Mouse (Mus musculus) spleen, postnatal 4 days (tissue): Measurements from ENCODE around the gene Heg1.

Source experiments
- DNase-seq, 2 experiments: peaks; one replicate each; pipeline ENCODE4 v3.0.0; 2022; ENCODE audit warnings: low spot score in 2 of 2

The Heg1 gene

DNA sequence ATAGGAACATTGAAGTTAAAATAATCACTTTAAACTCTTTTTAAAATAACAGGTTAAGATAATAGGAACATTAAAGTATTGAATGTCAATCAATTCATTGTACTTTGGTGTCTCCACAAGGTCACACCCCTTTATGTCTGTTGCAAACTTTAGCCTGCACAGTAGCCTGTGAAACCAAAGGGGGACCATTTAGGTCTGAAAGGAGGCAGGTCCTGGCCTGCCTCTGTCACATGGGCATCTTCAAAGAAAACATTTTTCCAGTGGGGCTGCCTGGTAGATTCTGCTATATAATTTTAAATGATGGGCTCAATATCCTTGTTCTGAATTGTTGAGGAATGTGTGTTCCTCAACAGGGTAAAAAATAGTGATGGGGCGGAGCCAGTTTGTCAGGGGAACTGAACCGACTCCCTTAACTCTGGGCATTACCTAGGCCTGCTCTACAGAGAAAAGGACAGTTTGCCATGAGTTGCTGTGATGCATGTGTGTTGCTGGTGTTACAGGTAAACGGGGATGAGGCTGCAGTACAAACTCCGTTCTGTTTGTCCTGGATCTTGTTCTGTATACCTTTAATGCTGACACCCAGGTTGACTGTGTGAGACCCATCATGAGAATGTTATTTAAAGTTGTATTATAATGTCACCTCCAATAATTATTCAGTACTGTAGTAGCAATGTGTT, 86.7 kb downstream of the Heg1 start:
- DNase-seq, result no peak

DNA sequence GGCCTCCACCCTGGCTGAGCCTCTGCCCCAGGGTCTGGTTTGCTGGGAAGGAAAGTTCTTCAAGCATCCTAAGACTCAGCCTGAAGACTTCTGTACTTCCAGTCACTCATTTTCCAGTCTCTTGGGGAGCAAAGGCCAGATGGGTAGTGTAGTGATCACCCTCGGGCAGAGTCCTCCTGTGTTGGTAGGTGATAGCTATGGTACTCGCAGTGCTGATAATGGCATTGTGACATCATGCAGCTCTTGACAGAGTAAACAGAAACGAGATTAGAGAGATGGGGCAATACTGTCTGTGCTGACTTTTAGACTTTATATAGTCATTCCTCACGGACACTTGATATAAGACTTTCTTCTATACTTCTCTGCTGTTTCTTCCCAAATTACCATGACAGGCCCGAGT, 88.6 kb downstream of the Heg1 start:
- DNase-seq, result no peak

DNA sequence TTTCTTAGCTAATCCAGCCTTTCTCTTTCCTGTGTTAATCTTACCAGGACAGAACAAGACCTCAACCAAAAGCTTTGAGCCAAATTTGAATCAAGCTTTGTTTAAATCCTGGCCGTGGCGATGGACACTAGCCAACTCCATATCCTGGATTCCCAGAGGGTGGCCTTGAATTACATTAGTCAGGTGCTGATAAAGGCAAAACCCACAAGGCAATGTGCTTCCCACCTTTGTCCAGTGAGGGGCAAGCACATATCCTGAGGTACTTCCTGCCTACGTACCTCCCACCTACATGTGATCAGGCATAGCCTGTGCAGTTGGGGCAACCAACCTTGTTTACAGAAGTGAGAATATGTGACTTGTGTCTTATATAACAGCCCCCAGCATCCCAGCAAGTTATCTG, 90.8 kb downstream of the Heg1 start:
- no peak for DNase-seq

DNA sequence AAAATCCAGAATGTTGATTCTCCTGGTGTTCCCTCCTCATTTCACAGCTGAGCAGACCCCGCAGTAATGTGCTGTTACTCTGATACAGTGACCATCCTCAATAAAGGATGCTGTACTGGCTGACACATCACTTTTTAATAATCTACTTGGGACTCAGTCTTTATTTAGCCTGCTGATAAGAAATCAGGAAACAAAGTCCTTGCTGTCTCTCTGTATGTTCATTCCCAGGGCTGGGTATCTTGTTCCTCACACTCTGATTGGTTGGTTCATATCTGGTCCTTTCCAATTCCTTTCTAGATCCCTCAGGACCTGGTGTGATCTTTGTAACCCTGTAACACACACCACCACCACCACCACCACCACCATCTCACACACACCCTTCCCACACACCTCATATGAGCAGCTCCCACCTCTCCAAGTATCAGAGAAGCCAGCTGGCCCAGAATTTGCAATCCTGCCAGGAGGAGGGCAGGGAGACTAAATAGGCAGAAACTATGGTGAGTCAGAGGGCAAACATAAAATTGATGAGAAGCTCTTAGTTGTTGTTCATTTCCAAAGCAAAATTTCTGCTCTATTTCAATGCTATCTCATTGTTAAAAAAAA, 91.7 kb downstream of the Heg1 start:
- DNase-seq, result no peak

DNA sequence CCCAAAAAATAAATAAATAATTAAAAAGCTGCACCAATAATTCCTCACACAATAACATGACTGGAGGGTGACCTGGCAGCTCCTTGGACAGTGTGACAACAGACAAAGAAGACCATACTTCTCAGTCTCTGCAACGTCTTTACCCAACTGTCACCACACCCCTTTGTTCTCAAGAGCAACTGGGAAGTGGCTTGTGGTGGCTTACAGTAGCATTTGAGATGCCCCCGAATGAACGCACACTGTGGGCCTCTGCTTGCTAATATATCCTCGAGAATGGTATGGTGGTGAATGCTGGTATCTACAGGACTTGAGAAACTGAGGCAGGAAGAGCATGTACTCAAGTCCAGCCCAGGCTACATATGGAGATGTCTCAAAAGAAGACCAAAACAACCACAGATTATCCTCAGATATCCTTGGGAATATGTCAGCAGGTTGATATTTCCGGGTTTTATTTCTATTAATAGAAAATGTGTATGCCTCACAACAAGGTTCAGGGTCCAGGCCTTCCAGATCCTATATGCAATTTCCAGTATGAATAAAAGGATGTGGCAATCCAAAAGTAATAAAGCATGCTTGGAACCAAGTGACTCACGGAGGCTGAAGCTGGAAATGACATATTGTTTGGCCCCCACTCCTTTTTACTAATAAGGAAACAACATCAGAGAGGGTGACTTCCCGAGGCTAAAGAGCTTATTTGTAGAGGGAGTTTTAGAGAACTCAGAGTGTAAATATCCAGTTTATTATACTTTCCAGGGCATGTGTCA, 92.8 kb downstream of the Heg1 start:
- DNase-seq, result no peak

DNA sequence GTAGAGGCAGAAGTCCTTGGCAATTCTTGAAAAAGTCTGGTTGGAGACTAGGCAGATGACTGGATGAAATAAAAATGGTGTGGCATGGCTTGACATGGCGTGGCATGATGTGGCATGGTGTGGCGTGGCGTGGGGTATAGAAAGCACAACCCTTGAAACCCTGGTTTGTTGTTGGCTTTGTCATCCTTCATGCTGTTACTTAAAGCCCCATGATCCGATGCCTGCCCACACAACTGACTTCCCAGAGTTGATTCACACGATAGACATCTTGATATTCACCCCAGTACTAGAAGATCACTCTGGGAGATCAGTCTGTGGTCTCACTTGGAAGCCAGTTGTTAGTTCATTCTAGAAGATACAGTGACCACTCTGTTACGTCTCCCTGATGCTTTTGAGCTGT, 93.4 kb downstream of the Heg1 start:
- no peak for DNase-seq

DNA sequence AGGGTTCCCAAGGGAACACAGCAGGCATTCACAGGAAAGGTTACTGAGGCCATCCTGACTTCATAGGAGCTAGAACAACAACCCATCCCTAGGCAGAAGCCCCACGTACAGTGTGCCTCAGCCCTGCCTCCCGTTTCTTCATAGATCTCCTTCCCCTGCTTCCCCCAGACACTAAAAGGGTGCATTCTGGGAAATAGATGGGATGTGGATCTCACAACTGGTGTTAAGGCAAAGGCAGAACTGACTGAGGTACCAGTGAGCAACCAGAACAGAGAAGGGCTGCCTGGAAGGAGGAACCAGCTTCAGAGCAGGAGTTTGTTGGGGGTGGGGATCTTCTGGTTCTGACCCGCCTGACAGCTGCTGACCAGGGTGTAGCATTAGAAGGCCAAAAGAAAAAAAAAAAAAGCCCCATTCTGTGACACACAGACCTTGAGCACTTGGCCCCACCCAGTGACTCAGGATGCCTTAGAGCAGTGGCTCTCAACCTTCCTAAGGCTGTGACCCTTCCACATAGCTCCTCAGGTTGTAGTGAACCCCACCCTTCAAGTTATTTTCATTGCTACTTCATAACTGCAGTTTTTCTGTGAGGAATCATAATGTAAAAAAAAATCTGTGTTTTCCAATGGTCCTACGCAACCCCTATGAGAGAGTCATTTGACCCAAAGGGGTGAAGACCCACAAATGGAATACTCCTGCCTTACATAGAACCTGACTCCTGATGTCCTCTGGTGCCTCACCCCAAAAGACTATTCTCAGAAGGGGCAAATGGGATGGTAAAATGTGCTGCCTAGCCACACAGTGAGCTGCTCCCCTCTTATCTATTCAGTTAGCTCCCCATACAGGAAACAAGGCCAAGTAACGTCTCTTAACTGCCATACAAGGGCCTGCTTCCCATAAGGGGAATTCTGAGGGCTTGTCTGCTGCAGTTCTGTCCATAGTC, 97.9 kb downstream of the Heg1 start:
- no peak for DNase-seq

DNA sequence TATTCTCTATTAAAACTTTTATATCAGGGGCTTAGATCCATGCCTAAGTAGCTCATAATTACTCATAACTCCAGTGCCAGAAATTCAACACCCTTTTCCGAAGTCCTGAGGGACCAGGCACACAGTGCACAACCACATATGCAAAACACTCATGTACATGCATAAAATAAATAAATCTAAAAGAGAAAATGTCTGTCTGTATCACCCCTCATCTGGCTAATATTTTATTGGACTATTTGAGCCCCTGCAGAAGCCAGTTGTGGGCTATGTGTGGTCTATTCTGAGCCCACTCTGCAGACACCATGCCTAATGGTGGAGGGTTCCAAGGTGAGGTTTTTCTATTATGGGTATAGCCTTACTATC, 98.5 kb downstream of the Heg1 start:
- DNase-seq, result no peak

DNA sequence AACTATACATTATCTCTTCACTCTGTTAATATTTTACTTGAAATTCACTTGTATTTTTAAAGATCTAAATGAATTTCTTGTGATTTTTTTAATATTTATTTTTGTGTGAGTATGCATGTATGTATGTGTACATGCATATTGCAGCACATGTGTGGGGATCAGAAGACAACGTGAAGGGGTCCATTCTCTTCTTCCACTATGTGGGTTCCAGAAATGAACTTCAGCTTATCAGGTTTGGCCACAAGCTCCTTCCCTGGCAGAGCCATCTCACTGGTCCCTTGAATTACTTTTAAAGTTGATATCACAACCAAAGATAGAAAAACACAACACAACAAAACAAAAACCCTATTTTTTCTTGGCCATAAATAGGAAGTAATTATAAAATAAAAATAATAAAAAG, 100.4 kb downstream of the Heg1 start:
- no peak for DNase-seq

DNA sequence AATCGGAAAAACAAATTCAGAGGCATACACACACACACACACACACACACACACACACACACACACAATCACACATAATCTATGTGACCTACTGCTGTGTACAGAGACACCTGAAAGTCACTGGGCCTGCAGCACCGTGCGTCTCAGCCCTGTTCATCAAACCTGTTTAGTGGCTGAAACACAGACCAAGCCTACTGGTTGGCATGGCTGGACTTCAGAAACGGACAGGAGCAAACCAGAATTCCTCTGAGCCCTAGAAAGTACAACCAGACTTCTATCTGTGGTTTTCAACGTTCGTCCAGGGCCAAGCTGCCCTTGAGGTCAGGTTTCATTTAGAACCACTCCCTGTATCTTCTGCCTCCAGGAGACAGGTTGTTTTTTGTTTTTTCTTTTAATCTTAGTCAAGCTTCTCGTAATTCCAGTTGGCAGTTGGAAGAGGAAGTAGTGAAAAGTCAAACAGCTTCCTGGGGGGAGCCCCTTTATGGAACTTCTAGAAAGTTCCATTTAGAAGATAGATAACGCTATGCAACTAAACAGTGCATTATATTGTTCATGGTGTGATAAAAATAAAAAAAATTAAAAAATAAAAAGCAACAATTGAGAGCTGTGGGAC, 101.0 kb downstream of the Heg1 start:
- DNase-seq, result no peak

DNA sequence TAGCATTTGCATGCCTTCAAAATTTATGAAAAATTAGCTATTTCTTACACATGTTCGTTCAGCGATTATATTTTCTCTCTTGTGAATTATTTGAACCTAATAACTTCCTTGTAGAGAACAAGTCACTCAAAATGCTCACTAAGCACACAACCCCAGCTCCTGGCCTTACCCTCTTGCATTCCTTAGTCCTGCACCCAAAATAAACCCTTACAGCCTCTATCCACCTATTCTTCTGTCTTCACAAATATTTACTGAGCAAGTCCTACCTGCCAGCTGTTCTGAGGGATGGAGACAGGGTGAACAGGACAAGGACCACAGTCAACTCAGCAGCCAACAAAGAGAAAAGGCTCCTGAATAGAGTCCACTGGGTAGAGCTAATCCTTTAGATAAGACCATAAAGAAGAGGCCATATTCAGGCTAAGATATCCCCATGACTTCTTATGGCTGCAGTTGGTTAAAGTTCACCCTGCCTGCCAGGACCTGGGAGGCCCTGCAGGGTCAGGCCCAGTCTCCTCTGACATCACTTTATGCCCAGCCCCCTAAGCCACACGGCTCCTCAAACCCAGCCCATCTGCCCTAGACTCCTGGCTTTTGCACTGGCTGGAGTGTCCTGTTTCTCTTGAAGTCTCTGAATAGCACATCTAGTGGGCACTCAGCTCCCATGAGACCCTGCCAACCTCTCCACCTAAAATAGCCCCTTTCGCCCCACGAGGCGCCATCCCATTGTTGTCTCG, 102.7 kb downstream of the Heg1 start:
- no peak for DNase-seq

DNA sequence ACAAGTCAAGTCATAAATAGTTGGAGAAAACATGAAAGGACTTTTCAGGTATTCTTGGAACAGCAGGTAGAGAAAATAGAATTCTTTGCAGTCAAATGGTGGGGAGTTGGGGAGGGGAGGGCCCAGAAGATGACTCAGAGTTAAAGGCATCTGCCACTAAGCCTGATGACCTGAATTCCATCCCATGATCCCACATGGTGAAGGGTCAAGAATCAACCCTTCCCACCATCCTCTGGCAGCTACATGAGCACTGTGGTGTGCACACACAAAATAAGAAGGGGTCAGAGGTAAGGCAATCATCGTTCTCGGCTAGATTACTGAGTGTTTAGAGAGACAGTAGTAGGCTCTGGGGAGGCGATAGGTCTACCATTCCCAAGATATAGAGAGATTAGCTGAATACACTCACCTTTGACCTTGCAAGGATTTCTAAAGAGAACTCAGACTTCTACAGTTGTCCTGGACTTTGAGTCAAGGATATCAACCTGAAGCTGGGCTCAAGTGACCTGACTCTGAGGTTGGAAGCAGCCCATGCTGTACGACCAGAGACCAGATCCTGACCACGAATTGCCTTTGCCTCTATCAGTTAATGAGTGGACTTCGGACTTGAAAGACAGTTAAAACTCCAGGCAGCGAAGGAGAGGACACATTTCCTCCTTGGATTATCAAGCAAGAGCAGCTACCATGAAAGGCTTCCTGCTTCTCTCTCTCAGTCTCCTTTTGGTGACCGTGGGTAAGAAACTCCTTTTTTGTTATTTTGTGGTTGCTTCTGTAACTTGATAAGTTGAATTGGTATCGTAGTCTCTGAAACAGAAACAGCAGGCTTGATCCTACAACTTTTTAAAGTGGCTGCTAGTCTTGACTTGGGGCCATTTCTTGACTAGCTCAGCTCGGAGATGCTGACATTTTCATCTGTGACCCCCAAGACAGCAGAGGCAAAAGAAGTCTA, 109.9 kb downstream of the Heg1 start, which contains the start of gene Muc13:
Gene Muc13 (plus strand): TSS at position 192 of the 946 bp plus-strand sequence.
- no peak for DNase-seq

DNA sequence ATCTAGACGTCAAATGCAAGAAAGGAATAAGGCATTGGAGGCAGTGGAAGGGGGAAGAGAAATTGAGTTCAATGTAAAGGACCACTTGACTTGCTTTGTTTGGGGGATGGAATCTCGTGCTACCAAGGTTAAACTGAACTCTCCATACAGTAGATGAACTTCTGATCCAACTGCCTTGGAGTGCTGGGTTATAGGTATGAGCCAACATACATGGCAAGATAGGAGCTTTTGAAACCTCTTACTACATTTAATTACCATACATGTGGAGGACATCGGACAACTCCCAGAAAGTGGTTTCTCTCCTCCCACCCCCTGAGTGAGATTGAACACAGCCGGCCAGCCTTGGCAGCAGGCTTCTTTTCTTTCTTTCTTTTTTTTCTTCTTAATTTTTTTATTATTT, 110.9 kb downstream of the Heg1 start:
- no peak for DNase-seq

DNA sequence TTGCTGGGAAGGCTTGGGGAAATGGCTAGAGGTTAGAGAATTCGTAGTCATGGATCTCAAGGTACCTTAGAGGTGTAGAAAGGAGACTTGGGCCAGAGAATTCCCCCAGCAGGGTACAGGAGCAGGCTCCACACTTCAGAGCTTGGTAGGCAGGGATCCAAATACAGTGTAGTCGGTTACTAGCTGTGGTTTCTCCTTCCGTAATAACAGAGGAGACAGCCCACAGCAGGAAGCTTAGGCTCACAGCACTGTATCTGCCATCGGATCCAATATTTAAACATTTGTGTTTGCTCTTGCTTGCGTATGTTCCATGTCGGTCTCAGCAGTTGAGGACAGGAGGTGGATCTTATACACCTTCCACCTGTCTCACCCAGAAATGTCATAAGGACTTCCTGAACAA, 111.7 kb downstream of the Heg1 start:
- no peak for DNase-seq

DNA sequence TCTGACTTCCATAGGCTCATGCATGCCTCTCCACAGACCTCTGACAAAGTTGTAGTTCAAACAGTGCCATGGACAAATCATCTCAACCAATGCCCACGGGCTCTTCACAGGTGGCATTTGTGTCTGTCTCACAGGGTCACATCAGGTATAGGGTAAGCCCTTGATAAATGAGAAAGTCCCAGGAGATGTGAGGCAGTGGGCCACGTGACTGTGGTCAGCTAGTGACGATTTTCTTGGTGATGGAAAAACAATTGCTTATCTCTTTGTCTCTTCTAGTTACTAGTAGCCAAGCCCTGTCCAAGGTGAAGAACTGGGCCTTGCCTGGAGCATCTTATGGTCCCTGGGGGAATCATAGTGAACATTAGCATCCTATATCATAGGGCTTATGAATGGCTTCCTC, 112.6 kb downstream of the Heg1 start:
- no peak for DNase-seq

DNA sequence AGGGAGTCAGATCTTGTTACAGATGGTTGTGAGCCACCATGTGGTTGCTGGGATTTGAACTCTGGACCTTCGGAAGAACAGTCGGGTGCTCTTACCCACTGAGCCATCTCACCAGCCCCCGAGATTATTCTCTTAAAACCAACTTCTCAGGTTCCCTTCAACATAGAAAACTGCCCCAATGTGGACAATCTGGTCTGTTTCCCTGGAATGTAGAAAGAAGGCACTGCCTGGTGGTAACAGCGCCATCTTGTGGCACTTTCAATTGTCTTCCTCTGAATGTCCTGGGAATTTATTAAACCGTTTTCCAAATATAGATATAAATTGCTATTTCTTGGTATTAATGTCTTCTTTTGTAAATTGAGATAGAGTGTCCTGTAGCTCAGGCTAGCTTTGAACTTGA, 113.7 kb downstream of the Heg1 start:
- DNase-seq, result peak in 1 of 2 experiments; percentile 32

DNA sequence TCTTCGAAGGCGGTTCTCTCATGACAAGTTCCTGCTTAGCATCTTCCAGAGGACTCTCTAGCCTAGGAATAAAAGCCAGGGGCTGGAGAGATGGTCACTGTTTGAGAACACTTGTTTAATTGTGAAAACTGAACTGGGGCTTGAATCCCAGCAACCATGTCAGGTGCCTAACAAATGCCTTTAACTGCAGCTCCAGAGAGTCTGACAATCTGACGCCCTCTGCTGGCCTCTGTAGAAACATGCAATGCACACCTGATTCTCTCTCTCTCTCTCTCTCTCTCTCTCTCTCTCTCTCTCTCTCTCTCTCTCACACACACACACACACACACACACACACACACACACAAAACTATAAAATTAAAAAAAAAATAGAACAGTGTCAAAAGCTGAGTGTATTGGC, 125.8 kb downstream of the Heg1 start:
- DNase-seq, result no peak

DNA sequence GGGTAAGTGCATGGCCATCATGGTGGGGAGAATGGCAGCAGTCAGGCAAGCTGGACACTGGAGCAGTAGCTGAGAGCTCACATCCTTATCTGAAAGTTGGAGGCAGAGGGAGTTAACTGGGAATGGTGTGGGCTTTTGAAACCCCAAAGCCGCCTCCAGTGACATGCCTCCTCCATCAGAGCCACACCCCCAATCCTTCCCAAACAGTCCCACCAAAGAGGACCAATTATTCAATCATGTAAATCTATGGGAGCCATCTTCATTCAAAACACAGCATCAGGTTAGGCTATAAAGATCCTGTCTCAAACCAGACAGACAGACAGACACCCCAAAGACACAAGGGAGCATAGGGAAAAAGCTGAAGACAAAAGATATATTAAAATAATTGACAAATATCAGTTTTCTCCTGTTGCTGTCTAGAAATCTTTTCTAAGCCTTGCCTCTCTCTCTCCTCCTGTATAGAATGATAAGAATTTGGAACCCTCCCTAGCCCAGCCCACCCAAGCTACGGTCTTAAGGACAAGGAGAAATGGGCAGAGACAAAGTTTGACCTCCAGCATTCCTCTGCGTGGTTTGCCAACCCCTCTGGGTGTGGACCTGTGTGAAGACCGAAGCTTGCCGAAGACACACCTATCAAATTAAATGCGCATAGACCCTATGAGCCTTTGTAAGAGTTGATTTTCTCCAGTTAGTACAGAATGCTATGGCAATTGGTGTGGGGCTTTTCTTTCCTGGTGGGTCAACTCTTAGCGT, 134.4 kb downstream of the Heg1 start:
- DNase-seq, result no peak
